Mouse (Mus musculus): Measurements from ENCODE around the gene Rbpms2. TPM values are rescaled to one million over a fixed set of nuclear protein-coding genes. Genes with fewer than 3 reads are reported as not detected.

Rbpms2 gene
- 11.6 TPM for polyA plus RNA-seq (2014; fragmentation: Illumina TruSeq; extraction: RNeasy Lipid Tissue Mini Kit (QIAGEN cat#74804); ENCODE audit: low read depth, low replicate concordance)

GRCm38 (mm10) chr9:65629025-65629766 lies at the start of gene Rbpms2:
Gene Rbpms2 (plus strand): TSS chr9:65629648.

DNA sequence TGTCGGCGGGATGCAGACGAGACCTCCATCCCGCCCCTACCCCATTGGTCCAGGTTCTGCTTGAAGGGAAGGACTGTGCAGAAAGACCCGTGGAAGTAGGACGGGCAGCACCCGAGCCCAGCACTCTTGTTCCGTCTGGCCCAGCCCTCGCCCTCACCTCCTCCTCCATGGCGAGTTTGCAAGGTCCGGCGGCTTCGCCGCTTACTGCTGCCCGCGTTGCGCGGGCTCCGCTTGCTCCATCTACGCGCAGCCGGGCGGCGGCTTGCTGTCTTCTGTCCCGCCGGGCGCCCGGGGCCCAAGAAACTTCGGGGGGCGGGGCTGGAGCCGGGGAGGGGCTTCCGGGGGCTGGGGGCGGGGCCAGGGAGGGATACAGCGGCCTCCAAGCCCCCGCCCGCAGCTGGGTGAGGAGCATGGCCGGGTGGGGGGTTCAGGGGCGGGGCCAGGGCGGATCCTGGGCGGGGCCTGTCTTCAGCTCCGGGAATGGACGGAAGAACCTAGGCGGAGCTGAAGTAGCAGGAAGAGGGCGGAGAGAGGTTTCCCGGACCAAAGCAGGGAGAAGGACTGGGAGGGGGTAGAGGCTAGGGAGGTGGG lies 49.6 kb upstream of the Rbpms2 start, which contains the start of gene Plekho2:
Gene Plekho2 (minus strand): TSS at position 260 of the 591 bp plus-strand sequence.

DNA sequence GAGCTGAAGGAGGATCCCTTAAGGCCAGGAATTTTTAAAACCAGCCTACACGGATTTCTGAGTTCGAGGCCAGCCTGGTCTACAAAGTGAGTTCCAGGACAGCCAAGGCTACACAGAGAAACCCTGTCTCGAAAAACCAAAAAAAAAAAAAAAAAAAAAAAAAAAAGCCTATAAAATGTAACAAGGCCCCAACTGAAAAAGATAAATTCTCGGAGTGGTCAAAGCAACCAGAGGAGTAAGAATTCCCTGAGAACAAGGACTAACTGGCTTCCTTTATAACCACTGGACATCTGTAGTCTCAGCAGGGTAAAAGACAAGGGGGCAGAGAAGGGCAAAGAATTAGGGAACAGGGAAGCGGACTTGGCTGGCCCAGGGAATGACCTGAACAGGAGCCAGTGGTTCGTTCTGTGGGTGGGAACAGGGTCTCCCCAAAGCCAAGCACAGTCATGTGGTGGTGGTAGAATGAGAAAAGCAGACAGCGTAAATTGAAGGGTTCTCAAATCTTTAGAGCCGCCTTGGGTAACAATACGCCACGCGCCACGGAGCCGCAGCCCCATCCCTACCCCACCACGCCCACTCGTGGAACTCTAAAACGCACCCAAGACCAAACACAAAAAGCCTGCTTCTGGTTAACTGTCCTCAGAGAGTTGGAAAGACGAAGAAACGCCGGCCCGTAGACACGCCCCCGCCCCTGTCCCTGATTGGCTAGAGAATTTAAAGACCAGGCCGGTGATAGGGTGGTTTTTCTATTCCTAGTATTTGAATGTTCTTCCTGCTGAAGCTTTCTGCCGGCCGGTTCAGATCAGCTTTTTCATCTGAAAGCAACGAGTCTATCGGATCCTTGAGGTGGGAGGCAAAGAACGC lies 42.8 kb upstream of the Rbpms2 start, which contains the start of gene Pif1:
Gene Pif1 (plus strand): TSS at position 755 of the 864 bp plus-strand sequence.

GRCm38 (mm10) chr9:65667701-65668100 lies 38.3 kb downstream of the Rbpms2 start, which contains the start of gene Oaz2:
Gene Oaz2 (plus strand): TSS chr9:65668001.

Other genes with a start within 250 kb of the Rbpms2 start
- 0.28 TPM for gene Kbtbd13, start 238.0 kb upstream of the Rbpms2 start, polyA plus RNA-seq (2014; fragmentation: Illumina TruSeq; extraction: RNeasy Lipid Tissue Mini Kit (QIAGEN cat#74804); ENCODE audit: low read depth, low replicate concordance)
- 2.4 TPM for gene Rasl12, start 231.1 kb upstream of the Rbpms2 start, polyA plus RNA-seq (2014; fragmentation: Illumina TruSeq; extraction: RNeasy Lipid Tissue Mini Kit (QIAGEN cat#74804); ENCODE audit: low read depth, low replicate concordance)
- 25.8 TPM for gene Slc51b, start 206.7 kb upstream of the Rbpms2 start, polyA plus RNA-seq (2014; fragmentation: Illumina TruSeq; extraction: RNeasy Lipid Tissue Mini Kit (QIAGEN cat#74804); ENCODE audit: low read depth, low replicate concordance)
- 27.8 TPM for gene Mtfmt, start 193.9 kb upstream of the Rbpms2 start, polyA plus RNA-seq (2014; fragmentation: Illumina TruSeq; extraction: RNeasy Lipid Tissue Mini Kit (QIAGEN cat#74804); ENCODE audit: low read depth, low replicate concordance)
- gene Spg21, start 168.7 kb upstream of the Rbpms2 start, polyA plus RNA-seq (2014; fragmentation: Illumina TruSeq; extraction: RNeasy Lipid Tissue Mini Kit (QIAGEN cat#74804); ENCODE audit: low read depth, low replicate concordance), result 103 TPM
- gene Ankdd1a, start 109.5 kb upstream of the Rbpms2 start, polyA plus RNA-seq (2014; fragmentation: Illumina TruSeq; extraction: RNeasy Lipid Tissue Mini Kit (QIAGEN cat#74804); ENCODE audit: low read depth, low replicate concordance), result not detected
- gene Plekho2, start 49.6 kb upstream of the Rbpms2 start, polyA plus RNA-seq (2014; fragmentation: Illumina TruSeq; extraction: RNeasy Lipid Tissue Mini Kit (QIAGEN cat#74804); ENCODE audit: low read depth, low replicate concordance), result 0.66 TPM
- 1.2 TPM for gene Pif1, start 42.5 kb upstream of the Rbpms2 start, polyA plus RNA-seq (2014; fragmentation: Illumina TruSeq; extraction: RNeasy Lipid Tissue Mini Kit (QIAGEN cat#74804); ENCODE audit: low read depth, low replicate concordance)
- gene Oaz2, start 38.4 kb downstream of the Rbpms2 start, polyA plus RNA-seq (2014; fragmentation: Illumina TruSeq; extraction: RNeasy Lipid Tissue Mini Kit (QIAGEN cat#74804); ENCODE audit: low read depth, low replicate concordance), result 44.7 TPM
- gene Zfp609, start 197.9 kb downstream of the Rbpms2 start, polyA plus RNA-seq (2014; fragmentation: Illumina TruSeq; extraction: RNeasy Lipid Tissue Mini Kit (QIAGEN cat#74804); ENCODE audit: low read depth, low replicate concordance), result 10.1 TPM